Mouse (Mus musculus): Measurements from ENCODE around the gene Pzp. TPM values are rescaled to one million over a fixed set of nuclear protein-coding genes. Genes with fewer than 3 reads are reported as not detected.

Pzp gene
- total RNA-seq, 2 experiments from 2014 or later: 0.07 to 1.8 TPM

- DNase-seq: no peak
Measured at GRCm38 (mm10) chr6:128436356-128437005, 90.0 kb downstream of the Pzp start.

DNA sequence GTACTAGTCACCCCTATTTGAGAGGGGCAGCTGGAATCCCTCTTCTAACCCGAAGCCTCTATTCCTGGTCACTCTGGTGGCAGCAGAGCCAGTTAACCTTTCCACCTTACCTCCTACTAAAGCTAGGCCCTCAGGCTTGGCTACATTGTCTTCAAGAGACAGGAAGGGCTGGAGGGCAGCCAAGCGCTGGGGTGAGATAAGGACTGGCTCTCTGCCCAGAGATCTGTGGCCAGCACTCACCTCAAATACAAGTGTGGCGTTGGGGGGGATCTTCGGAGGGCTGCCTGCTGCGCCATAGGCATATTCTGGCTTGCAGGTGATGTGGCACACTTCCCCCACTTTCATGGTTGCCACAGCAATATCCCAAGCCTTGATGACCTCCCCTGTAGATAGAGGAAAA lies 91.0 kb downstream of the Pzp start:
- peak; percentile 50 for DNase-seq

Other genes starting within 250 kb of the Pzp start
- 10 to 100 TPM; 13.2 to 14.5 TPM for gene Tead4, start 225.9 kb downstream of the Pzp start, total RNA-seq (2021)
- 10 to 100 TPM in 1 of 2 experiments, 1 to 10 TPM in 1; 10.0 to 13.0 TPM for gene Tulp3, start 170.9 kb downstream of the Pzp start, total RNA-seq (2021)
- gene Rhno1, start 163.8 kb downstream of the Pzp start, total RNA-seq (2021): 10 to 100 TPM; 12.8 to 16.2 TPM
- 10 to 100 TPM in 1 of 2 experiments, 1 to 10 TPM in 1; 8.6 to 10.4 TPM for gene Foxm1, start 163.8 kb downstream of the Pzp start, total RNA-seq (2021)
- under 1 TPM in 1 of 2 experiments, not detected in 1; 0.36 TPM for gene Tex52, start 151.3 kb downstream of the Pzp start, total RNA-seq (2021)
- not detected for gene Gm44596, start 151.2 kb downstream of the Pzp start, total RNA-seq (2021)
- 1 to 10 TPM; 3.3 to 3.4 TPM for gene Nrip2, start 127.4 kb downstream of the Pzp start, total RNA-seq (2021)
- 10 to 100 TPM; 21.6 to 24.9 TPM for gene Itfg2, start 101.8 kb downstream of the Pzp start, total RNA-seq (2021)
- gene Fkbp4, start 88.0 kb downstream of the Pzp start, total RNA-seq (2021): 10 to 100 TPM; 88.1 to 90.8 TPM
- gene A2ml1, start 54.9 kb upstream of the Pzp start, total RNA-seq (2021): not detected
- gene Klrb1a, start 96.8 kb upstream of the Pzp start, total RNA-seq (2021): not detected
- gene Clec2h, start 135.7 kb upstream of the Pzp start, total RNA-seq (2021): not detected
- gene Klrb1, start 196.3 kb upstream of the Pzp start, total RNA-seq (2021): not detected